Mouse (Mus musculus): ENCODE data around the gene Ubash3a.

Ubash3a gene

DNA sequence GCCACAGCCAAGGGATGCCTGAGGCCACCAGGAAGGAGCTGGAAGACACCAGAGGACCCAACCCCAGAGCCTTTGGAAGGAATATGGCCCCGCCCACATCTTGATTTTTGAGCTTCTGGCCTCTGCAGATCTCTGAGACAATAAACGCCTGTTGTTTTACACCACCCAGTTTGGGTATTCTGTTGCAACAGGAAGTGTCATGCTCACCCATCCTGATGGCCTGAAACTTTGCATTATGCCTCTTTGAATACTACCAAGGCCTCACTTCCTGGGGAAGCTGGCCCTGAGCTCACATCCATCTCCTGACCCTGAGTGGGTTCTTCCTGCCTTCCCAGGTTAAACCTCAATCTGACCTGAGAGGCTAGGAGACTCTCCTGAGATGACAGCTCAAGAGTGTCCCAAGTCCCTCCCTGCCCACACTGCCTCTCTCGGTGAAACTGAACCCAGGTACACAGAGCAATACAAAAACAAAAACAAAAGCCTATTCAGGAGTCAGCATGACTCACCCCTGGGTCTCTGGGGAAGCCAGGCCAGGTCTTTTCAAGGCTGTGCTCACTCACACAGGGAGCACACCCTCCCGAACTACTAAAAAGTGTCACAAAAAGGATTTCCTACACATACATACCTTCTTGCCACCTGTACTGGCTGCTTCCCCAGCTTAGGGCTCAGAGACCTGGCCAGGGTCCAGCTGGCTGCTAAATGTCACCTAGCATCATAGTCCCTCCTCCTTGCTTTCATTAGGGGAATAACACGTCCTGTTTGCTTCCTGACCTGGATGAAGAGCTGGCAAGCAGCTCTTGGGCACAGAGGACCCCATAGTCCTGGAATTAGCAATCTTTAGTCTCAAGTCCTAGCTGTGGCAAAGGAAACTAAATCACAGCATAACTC lies 8.6 kb downstream of the Ubash3a start:
- no peak for DNase-seq (ENCODE audit: low read depth, low spot score)

DNA sequence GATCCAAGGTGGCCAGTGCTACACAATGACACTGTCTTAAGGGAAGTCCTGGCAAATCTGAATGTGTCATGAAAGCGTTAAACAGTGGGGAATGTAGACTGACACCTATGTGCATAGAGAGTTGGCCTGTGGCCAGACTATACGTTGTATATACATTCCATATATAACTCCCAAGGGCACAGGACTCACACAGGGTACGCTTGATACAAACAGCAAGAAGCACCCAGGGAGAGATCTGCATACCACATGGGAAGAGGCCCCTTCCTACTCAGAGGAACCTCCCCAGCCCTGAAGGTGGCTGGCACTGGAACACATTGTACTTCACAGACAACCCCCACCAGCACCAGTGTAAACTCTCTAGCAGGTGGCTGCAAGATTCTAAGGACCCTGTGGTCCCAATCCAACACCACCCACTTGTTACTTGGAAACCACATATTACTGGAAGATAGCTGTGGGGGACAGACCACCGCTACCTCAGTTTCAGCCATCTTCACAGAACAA lies 15.2 kb downstream of the Ubash3a start:
- peak; percentile 33 for DNase-seq (ENCODE audit: low read depth, low spot score)

- DNase-seq (ENCODE audit: low read depth, low spot score) = peak; percentile 83
Observed at GRCm38 (mm10) chr17:31223835-31224234, 16.2 kb downstream of the Ubash3a start.

- DNase-seq (ENCODE audit: low read depth, low spot score) = peak; percentile 48
Observed at GRCm38 (mm10) chr17:31224591-31224990, 16.9 kb downstream of the Ubash3a start.

GRCm38 (mm10) chr17:31226368-31226767 lies 18.7 kb downstream of the Ubash3a start:
- DNase-seq (ENCODE audit: low read depth, low spot score) = no peak

- DNase-seq (ENCODE audit: low read depth, low spot score) = no peak
Observed at GRCm38 (mm10) chr17:31226931-31227330, 19.3 kb downstream of the Ubash3a start.

DNA sequence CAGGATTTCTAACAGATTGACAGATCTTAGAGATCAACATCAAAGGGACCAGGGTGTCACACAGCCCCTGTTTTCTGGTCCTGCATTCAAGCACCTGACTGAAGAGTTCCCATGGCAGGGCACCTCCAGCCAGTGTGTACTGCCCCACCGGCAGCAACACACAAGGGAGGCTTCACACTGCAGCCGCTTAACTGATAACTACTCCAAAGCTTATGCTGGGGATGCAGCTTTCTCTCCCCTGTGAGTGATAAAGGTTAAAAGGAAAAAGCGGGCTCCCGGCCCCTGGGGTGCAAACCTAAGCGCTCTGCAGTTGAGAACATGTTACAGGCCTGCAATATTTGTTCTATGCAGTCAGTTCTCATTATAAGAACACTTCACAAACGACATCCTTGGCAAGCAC lies 24.1 kb downstream of the Ubash3a start:
- DNase-seq (ENCODE audit: low read depth, low spot score) = no peak

DNA sequence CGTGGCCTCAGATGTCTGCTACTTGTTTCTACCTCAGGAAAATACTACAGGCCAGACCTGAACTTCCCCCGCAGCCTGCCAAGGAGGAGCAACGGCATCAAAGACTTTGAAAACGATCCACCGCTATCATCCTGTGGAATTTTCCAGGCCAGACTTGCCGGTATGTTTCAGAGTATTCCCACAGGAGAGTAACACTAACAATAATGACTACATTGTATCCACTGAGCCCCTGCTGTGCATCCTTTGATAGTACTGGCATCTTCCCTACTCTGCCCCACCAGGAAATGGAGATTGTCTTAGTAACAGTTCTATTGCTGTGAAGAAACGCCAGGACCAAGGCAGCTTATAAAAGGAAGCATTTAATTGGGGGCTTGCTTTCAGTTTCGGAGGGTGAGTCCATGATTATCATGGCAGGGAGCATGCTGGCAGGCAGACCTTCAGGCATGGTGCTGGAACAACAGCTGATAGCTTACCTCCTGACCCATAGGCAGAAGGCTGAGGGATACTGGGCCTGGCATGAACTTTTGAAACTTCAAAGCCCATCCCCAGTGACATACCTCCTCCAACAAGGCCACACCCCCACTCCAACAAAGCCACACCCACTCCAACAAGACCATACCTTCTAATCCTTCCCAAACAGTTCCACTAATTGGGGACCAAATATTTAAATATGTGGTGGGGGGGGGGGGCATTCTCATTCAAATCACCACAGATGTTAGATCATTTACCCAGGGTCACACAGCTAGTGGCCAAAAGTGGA lies 24.8 kb downstream of the Ubash3a start:
- DNase-seq (ENCODE audit: low read depth, low spot score) = no peak

DNA sequence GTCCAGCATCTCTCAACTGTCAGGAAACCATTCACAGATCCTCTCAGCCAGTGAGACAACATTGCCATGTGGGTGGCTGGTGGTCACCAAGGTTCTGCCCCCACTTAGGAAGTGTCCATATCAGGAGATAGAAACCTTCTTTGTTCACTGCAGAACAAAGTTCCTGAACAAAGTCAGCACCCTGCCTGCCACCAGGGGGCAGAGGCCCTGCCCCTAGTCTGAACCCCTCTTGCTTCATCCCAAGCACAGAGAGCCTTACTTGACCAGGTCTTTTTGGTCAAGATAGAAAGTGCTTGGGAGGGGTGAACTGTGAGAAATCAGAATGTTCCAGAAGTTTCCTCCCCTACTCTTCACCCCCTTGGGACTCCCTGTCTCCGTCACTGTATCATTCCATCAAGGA lies 28.2 kb downstream of the Ubash3a start:
- no peak for DNase-seq (ENCODE audit: low read depth, low spot score)

DNA sequence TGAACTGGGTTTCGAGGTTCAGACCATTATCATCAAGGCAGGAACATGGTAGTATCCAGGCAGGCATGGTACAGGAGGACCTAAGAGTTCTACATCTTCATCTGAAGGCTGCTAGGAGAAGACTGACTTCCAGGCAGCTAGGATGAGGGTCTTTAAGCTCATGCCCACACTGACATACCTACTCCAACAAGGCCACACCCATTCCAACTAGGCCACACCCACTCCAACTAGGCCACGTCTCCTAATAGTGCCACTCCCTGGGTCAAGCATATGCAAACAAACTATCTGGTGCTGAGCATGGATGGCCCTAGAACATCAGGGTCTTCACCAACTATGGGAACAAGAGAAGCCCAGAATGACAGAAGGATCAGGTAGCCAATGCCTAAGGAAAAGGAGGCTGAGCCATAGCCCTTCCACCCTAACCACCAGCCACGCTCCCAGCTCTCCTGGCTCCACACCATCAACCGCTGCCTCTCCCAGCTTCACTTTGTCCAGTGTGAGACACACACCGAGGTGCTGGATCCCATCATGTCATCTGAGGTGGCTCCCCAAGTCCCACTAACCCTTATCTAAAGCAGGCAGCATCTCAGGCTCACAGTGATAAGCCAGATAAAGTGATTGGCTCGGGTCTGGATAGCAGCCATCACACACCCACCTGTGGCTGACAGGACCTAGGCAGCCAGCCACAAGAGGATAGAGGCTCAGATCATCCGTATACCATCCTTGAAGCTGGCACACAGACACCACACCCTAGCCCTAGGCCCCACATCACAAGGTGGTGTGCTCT lies 30.8 kb downstream of the Ubash3a start:
- DNase-seq (ENCODE audit: low read depth, low spot score) = no peak

GRCm38 (mm10) chr17:31241156-31241555 lies 33.5 kb downstream of the Ubash3a start:
- DNase-seq (ENCODE audit: low read depth, low spot score) = no peak

GRCm38 (mm10) chr17:31242764-31243163 lies 35.1 kb downstream of the Ubash3a start:
- DNase-seq (ENCODE audit: low read depth, low spot score) = peak; percentile 75

DNA sequence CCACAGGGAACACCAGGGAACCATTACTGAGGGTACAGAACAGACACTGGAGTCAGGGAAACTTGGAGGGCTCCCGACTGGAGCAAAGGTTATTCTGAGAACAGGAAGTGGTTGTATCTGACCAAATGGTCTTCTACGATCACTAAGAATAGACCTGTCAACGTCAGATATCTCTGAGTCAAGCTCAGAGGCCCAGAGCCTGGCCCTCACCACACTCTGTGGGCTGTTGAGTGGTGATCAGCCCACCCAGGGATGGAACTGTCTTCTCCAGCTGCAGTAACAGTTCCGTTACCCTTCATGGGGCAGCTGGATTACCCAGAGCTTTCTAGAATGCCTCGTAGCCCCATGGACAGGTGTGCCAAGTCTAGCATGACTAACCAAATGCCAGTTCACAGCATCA lies 37.6 kb downstream of the Ubash3a start:
- DNase-seq (ENCODE audit: low read depth, low spot score) = no peak

GRCm38 (mm10) chr17:31247144-31247543 lies 39.5 kb downstream of the Ubash3a start:
- no peak for DNase-seq (ENCODE audit: low read depth, low spot score)

DNA sequence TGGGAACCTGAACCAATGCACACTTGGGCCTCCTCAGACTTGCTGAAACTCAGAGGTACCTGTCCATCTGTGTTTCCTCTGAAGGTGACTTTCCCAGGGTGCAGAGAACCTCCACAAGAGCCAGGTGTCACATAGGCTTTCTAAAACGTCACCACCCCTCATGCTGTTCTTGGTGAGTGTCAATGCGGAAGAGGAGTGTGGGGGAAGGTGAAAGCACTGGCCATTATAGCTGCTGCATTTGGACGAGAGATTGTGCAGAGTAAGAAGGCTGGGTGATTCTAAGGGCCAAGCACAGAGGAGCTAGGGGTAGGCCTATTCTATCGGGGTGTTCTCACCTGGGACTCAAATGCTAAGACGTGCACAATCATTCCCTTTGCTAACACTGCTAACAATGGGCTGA lies 46.3 kb downstream of the Ubash3a start:
- DNase-seq (ENCODE audit: low read depth, low spot score) = no peak

- peak; percentile 75 for DNase-seq (ENCODE audit: low read depth, low spot score)
Observed at GRCm38 (mm10) chr17:31254463-31254931, 46.8 kb downstream of the Ubash3a start.

DNA sequence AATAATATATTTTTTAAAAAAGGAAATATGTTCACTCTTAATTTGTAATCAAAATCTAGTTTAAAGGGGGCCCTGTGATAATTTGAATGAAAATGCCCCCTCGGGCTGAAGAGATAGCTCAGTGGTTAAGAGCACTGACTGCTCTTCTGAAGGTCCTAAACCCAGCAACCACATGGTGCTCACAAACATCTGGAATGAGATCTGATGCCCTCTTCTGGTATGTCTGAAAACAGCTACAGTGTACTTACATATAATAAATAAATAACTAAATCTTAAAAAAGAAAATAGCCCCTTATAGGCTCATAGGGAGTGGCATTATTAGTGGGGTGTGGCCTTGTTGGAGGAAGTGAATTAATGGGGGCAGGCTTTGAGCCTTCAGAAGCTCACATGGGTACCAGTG lies 49.5 kb downstream of the Ubash3a start:
- no peak for DNase-seq (ENCODE audit: low read depth, low spot score)

GRCm38 (mm10) chr17:31257898-31258297 lies 50.2 kb downstream of the Ubash3a start:
- no peak for DNase-seq (ENCODE audit: low read depth, low spot score)

- DNase-seq (ENCODE audit: low read depth, low spot score) = no peak
Observed at GRCm38 (mm10) chr17:31258310-31258865, 50.7 kb downstream of the Ubash3a start.

GRCm38 (mm10) chr17:31259145-31259544 lies 51.5 kb downstream of the Ubash3a start:
- DNase-seq (ENCODE audit: low read depth, low spot score) = no peak

DNA sequence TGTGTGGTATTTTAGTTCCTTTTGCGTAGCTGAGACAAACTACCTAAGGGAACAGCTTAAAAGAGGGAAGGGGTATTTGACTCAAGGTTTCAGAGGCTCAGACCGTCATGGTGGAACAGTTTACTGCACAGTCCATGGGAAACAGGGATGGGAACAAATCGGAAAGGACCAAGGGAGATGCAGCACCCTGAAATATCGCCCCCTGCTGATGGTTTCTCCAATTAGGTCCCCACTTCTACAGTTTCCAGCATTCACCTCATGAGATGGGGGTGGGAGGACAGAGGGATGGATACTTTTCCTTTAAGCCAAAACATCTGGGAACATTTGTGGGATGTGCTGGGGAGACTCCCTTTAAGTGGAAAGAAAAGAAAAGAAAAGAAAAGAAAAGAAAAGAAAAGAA lies 52.2 kb downstream of the Ubash3a start:
- DNase-seq (ENCODE audit: low read depth, low spot score) = peak; percentile 56
